Mouse (Mus musculus): ENCODE results near the gene Paf1. TPM values are rescaled to one million over a fixed set of nuclear protein-coding genes. Genes with fewer than 3 reads are reported as not detected.

The Paf1 gene
- polyA plus RNA-seq (2016; fragmentation: Nextera tagmentation; extraction: Ambion mirVana) = 84.6 and 86.2 TPM in 2 replicates

DNA sequence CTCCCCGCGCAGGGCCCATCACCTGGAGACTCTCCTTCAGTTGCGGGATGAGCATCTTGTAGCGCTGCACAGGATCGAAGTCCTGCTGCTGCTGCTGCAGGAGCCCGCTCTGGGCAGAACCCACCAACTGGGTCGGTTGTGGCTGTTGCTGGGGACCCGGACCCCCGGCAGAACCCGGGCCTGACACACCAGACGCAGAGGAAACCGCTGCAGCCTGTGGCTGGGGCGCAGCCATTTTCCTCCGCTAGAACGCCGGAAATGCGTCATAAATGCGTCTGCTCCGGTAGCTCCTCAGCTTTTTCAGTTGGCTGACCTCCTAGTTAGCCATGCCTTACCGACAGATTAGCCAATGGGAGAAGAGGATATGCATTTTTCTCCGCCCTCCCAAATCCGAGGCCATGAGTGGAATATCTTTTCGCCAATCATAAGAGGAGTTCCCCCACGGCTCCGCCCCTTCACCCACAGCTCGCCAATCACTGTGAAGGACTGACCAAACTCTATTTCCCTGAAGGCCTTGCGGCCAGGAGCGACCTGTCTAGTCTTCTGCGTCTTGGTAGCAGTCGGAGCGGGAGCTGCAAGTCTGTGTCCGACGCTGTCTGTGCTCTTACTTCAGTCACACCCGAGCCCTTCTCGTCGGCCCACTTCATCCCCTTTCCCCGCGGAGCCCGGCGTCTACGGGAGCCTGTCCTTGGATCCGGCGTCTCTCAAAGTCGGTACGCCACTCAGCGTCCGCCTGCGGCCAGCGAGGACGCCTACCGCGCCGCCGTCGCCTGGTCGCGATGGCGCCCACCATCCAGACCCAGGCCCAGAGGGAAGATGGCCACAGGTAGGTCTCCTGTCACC lies at the start of gene Paf1, which contains the start of gene Med29:
Paf1 (plus strand) TSS at position 523 of the 843 bp plus-strand sequence.
Med29 (minus strand) TSS at position 280 of the 843 bp plus-strand sequence.
- H3K27ac ChIP-seq = peak within 1 kb of the TSS; percentile 76
- peaks cover 60% of the 10 kb centered on the region for H3K36me3 ChIP-seq (replicated peaks)
- H3K27me3 ChIP-seq = no peaks in the 10 kb centered on the region
- peak within 1 kb of the TSS; percentile 99 for H3K4me2 ChIP-seq
- peak; percentile 98 for ATAC-seq (ENCODE audit: low FRiP score)
- peaks cover 22% of the 10 kb centered on the region for H3K4me1 ChIP-seq
- H3K9me3 ChIP-seq = no peaks in the 10 kb centered on the region
- peak within 1 kb of the TSS; percentile 90 for H3K4me3 ChIP-seq (replicated peaks)
- under 1% methylated on average over 58 of the region's 58 CpGs for WGBS
- peak within 1 kb of the TSS; percentile 86 for H3K9ac ChIP-seq

DNA sequence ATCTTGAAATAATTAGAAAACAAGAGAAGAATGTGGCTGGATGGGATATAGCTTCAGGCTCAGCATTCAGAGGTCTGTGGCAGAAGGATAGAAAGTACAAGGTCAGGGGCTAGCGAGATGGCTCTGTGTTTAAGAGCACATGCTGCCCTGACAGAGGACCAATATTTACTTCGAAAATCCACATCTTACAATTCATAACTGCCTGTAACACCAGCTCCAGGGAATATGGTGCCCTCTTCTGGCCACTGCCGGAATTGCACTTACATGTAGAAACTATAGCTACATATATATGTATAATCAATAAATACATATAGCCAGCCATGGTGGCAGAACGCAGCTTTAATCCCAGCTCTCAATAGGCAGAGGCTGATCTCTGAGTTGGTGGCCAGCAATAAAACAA lies 48.1 kb upstream of the Paf1 start:
- 9% methylated on average over 4 of the region's 4 CpGs for WGBS
- Histone ChIP-seq H3K4me1 (peaks cover 6% of the 10 kb centered on the region), H3K9ac (no peak overlapping the region), H3K4me3 (replicated peaks) (no peak overlapping the region), H3K27me3 (peaks cover 10% of the 10 kb centered on the region; the same call in 1 of the 2 replicates), H3K4me2 (no peak overlapping the region), H3K9me3 (no peaks in the 10 kb centered on the region), H3K36me3 (replicated peaks) (no peaks in the 10 kb centered on the region), H3K27ac (no peak overlapping the region)
- ATAC-seq (ENCODE audit: low FRiP score) = no peak; the same call in 1 of the 2 replicates

DNA sequence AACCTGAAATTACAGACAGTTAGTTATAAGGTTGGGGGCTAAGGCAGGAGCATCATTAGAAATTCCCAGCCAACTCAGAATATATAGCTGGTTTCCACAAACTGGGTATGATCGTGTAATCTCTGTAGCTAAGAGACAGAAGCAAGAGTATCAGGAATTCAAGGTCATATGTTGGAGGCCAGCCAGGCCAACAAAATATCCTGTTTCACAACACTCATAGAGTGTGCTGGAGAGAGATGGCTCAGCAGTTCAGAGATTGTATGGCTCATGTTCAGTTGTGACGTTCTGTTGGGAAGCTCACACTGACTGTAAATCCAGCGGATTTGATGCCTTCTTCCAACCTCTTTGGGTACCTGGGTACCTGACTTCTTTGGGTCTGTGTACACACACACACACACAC lies 45.0 kb upstream of the Paf1 start:
- no peaks in the 10 kb centered on the region for H3K9me3 ChIP-seq
- WGBS = 85% methylated on average over 3 of the region's 3 CpGs
- ATAC-seq (ENCODE audit: low FRiP score) = no peak
- H3K4me2 ChIP-seq = no peak overlapping the region
- no peaks in the 10 kb centered on the region for H3K27me3 ChIP-seq
- peaks cover 23% of the 10 kb centered on the region for H3K4me1 ChIP-seq
- no peak overlapping the region for H3K4me3 ChIP-seq (replicated peaks)
- H3K36me3 ChIP-seq (replicated peaks) = peaks cover 8% of the 10 kb centered on the region
- H3K9ac ChIP-seq = peak overlapping the region; percentile 29; the same call in 1 of the 2 replicates
- H3K27ac ChIP-seq = no peak overlapping the region

DNA sequence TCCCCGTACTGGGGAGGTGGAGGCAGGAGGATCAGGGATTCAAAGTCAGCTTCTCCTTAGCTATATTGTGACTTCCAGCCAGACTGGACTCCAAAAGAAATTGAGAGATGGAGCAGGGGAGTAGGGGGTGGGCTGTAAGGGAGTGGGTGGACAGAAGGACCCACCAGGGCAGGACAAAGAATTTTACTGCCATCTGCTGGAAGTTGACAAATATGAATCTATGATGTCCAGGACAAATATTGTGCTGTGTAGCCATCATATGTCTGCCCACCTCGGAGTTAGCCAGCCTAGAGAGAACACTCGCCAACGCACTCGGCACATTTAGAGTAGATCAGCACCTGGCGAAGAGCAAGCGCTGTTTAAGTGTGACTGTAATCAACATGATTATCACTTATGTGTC lies 44.1 kb upstream of the Paf1 start:
- Histone ChIP-seq H3K4me1 (peaks cover 23% of the 10 kb centered on the region), H3K4me2 (no peak overlapping the region), H3K9me3 (no peaks in the 10 kb centered on the region), H3K4me3 (replicated peaks) (no peak overlapping the region; the same call in 1 of the 2 replicates), H3K9ac (no peak overlapping the region), H3K27ac (no peak overlapping the region), H3K27me3 (no peaks in the 10 kb centered on the region), H3K36me3 (replicated peaks) (peaks cover 16% of the 10 kb centered on the region)
- ATAC-seq (ENCODE audit: low FRiP score) = no peak
- WGBS = 90% methylated on average over 7 of the region's 7 CpGs

DNA sequence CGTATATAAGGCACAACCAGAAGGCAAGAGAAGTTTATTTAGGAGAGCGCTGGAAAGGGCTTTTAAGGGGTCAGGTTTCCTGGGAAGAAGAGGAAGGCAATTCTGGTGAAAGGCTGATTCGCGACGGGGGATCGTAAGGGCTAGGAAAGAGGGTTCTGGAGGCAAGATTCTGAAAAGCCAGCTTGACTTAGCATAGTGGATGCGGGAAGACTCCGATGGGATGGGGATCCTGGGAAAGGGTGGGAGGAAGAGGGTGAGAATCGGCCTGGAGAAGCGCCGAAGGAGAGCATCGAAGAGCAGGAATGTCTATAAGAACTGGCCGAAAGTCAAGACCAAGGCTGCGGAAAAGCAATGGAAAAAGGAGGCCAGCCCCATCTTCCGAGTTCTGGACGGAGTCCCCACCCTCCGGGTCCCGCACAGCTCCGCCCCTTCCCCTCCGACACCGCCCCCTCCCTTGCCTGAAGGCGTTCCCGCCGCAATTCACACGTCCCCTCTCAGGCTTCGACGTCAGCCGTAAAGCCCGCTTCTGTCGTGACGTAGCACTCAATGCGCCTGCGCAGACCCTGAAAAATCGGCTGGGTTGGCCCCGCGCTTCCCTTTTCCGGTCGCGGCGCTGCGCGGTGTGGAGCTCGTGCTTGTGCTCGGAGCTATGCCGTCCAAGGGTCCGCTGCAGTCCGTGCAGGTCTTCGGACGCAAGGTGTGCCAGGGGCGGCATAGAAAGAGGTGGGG lies 42.4 kb upstream of the Paf1 start, which contains the start of gene Rps16:
Rps16 (plus strand) TSS at position 498 of the 729 bp plus-strand sequence.
- WGBS = under 1% methylated on average over 50 of the region's 50 CpGs
- Histone ChIP-seq H3K27me3 (no peaks in the 10 kb centered on the region), H3K4me2 (peak within 1 kb of the TSS; percentile 86), H3K36me3 (replicated peaks) (peaks cover 33% of the 10 kb centered on the region), H3K27ac (peak within 1 kb of the TSS; percentile 83), H3K9ac (peak within 1 kb of the TSS; percentile 96), H3K4me3 (replicated peaks) (peak within 1 kb of the TSS; percentile 92), H3K9me3 (no peaks in the 10 kb centered on the region), H3K4me1 (peaks cover 20% of the 10 kb centered on the region)
- ATAC-seq (ENCODE audit: low FRiP score) = peak; percentile 91

DNA sequence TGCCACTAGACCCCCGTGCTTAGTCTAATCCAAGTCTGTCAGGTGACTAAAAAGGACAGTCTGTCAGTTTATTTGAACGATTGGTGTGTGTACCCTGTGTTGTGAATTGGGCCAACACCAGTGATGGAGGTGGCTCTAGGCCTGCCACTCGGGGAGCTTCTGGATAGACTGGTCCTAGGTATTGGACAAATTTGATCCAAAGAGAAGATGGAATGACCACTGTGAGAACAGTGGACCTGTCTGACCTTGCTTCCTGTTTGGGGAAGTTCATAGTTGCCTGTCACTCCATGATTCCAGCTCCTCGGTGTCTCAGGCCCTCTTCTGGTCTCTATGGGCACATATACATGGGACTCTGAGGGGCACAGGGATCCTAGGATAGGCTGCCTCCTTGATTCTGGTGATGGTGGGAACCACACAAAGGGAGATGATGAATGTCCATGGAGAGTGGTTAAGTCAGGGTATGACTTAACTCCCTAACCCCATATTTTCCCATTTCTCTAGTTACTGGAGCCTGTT lies 41.0 kb upstream of the Paf1 start:
- Histone ChIP-seq H3K27me3 (no peaks in the 10 kb centered on the region), H3K4me1 (peaks cover 20% of the 10 kb centered on the region), H3K27ac (no peak overlapping the region), H3K4me3 (replicated peaks) (peak overlapping the region; percentile 92), H3K36me3 (replicated peaks) (peaks cover 34% of the 10 kb centered on the region), H3K9ac (peak overlapping the region; percentile 96), H3K9me3 (no peaks in the 10 kb centered on the region), H3K4me2 (peak overlapping the region; percentile 86)
- ATAC-seq (ENCODE audit: low FRiP score) = no peak
- WGBS = 49% methylated on average over 4 of the region's 4 CpGs

DNA sequence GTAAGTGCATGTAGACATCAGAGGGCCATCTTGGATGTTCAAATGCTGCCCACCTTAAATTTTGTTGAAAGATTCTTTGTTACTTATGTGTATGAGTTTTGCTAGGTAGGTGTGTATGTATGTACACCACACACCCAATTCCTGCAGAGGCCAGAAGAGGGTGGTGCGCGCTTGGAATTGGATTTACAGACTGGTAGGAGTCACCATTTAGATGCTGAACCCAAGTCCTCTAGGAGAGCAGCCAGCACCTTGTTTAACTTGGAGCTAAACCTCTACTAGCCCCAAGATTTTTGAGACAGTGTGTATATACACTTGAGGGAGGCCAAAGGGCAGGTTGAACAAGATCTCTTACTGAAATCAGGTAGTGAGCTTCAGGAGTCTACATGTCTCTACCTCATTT lies 39.5 kb upstream of the Paf1 start:
- no peak overlapping the region for H3K27ac ChIP-seq
- no peaks in the 10 kb centered on the region for H3K9me3 ChIP-seq
- ATAC-seq (ENCODE audit: low FRiP score) = no peak
- peaks cover 34% of the 10 kb centered on the region for H3K36me3 ChIP-seq (replicated peaks)
- H3K27me3 ChIP-seq = no peaks in the 10 kb centered on the region
- 95% methylated on average over 2 of the region's 2 CpGs for WGBS
- peaks cover 35% of the 10 kb centered on the region for H3K4me1 ChIP-seq
- H3K4me3 ChIP-seq (replicated peaks) = no peak overlapping the region
- no peak overlapping the region for H3K4me2 ChIP-seq
- H3K9ac ChIP-seq = no peak overlapping the region

DNA sequence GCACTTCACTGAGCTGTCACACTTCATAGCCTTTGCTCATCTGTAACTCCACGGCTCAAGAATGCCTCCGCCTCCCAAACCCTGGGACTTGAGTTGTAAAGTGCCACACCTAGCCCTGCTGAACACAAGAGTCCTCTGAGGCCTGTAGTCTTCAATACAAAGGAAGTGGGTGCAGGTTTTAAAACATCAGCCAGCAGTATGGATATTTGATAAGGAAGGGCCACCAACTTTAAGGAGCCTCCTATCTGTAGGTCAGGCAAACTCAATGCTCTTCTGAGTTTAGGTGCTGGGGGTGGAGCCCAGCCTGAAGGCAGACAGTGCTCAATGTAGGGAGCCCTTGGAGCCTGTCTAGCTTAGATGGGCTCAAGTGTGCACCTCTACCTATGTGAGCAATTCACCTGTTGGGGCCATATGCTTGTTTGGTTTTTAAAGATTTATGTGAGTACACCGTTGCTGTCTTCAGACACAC lies 38.6 kb upstream of the Paf1 start:
- Histone ChIP-seq H3K4me3 (replicated peaks) (no peak overlapping the region), H3K4me2 (no peak overlapping the region), H3K9ac (no peak overlapping the region), H3K36me3 (replicated peaks) (peaks cover 39% of the 10 kb centered on the region), H3K27me3 (no peaks in the 10 kb centered on the region), H3K9me3 (no peaks in the 10 kb centered on the region), H3K27ac (no peak overlapping the region), H3K4me1 (peaks cover 42% of the 10 kb centered on the region)
- no peak for ATAC-seq (ENCODE audit: low FRiP score)
- 93% methylated on average over 3 of the region's 3 CpGs for WGBS

DNA sequence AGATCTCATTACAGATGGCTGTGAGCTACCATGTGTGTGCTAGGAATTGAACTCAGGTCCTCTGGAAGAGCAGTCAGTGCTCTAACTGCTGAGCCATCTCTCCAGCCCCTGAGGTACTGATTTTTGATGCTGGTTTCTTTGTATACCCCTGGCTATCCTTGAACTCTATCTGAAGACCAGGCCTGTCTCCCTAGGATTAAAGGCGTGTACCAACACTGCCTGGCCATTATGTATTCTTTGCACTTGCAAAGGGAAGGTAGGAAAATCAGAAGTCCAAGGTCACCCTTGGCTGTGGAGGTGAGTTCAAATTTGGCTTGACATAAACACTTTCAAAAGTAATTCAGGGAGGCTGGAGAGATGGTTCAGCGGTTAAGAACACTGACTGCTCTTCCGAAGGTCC lies 38.2 kb upstream of the Paf1 start:
- Histone ChIP-seq H3K4me2 (no peak overlapping the region), H3K4me3 (replicated peaks) (no peak overlapping the region), H3K9ac (no peak overlapping the region), H3K4me1 (peaks cover 40% of the 10 kb centered on the region), H3K9me3 (no peaks in the 10 kb centered on the region), H3K27ac (no peak overlapping the region), H3K36me3 (replicated peaks) (peaks cover 43% of the 10 kb centered on the region), H3K27me3 (no peaks in the 10 kb centered on the region)
- WGBS = 93% methylated on average over 3 of the region's 3 CpGs
- ATAC-seq (ENCODE audit: low FRiP score) = no peak

DNA sequence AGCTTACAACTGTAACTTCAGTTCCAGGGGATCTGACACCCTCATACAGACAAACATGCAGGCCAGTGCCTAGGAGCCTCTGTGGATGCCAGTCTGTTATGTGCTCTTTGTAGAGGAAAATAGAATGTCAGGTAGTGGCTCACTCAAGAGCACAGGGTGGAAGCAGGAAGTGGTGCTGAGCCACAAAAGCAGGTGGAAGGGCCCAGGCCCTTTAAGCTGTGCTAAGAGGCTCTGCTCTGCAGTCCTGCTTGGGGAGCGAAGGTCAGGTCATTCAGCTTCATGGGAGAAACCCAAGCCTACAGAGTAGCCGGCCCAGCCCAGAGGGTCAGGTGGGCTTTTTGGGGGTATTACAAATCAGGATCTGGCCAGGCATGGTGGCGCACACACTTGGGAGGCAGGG lies 37.5 kb upstream of the Paf1 start:
- ATAC-seq (ENCODE audit: low FRiP score) = no peak
- 90% methylated on average over 3 of the region's 3 CpGs for WGBS

DNA sequence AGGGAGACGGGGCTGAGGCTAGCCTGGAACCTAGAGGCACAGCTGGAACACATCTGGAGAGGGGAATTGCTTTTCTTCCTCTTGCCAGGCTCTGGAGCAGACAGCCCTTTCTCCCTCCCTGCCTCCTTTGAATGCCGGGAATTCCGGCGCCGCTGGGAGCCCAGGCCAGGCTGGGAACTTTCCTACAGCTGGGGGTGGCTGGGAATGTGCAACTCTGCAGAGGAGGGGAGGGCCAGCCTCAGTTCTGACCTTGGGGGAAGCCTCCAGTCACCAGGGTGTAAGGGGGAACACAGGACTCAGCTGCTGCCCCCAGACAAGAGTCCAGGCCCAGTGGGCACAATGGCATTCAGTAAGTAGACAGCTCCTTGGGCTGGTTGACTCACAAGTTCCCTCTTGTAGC lies 35.8 kb upstream of the Paf1 start:
- Histone ChIP-seq H3K9me3 (no peaks in the 10 kb centered on the region), H3K4me2 (no peak overlapping the region), H3K4me3 (replicated peaks) (no peak overlapping the region), H3K27me3 (no peaks in the 10 kb centered on the region), H3K4me1 (peaks cover 24% of the 10 kb centered on the region), H3K27ac (peak overlapping the region; percentile 68), H3K9ac (no peak overlapping the region), H3K36me3 (replicated peaks) (peaks cover 63% of the 10 kb centered on the region)
- 3% methylated on average over 5 of the region's 5 CpGs for WGBS
- ATAC-seq (ENCODE audit: low FRiP score) = peak; percentile 28; the same call in 1 of the 2 replicates

More for the DNA sequence above, 37.5 kb upstream of the Paf1 start:
- Histone ChIP-seq H3K4me1 (peaks cover 33% of the 10 kb centered on the region), H3K4me2 (no peak overlapping the region), H3K27ac (no peak overlapping the region), H3K27me3 (no peaks in the 10 kb centered on the region), H3K9me3 (no peaks in the 10 kb centered on the region), H3K36me3 (replicated peaks) (peaks cover 50% of the 10 kb centered on the region), H3K4me3 (replicated peaks) (no peak overlapping the region), H3K9ac (no peak overlapping the region)

DNA sequence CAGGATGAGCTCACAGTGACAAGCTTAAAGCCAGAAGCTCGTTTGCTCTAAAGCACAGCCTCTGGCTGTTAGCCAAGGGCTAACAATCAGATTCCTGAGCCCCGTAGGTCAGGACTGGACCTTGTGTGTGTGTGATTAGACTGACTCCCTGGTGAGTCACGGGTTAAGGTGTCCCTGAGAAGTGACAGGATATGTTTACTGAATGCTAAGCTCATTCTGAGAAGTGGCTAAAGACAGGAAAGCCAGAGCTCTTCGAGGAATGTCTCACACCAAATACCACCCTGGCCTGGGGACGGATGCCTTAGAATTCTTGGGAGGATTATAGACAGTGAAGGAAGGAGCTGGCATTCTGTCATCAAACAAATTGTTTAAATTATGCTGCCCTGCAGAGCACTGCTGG lies 34.8 kb upstream of the Paf1 start:
- Histone ChIP-seq H3K4me1 (peaks cover 22% of the 10 kb centered on the region), H3K9ac (peak overlapping the region; percentile 25; the same call in 1 of the 2 replicates), H3K9me3 (no peaks in the 10 kb centered on the region), H3K27ac (peak overlapping the region; percentile 68), H3K27me3 (no peaks in the 10 kb centered on the region), H3K4me2 (peak overlapping the region; percentile 2; the same call in 1 of the 2 replicates), H3K36me3 (replicated peaks) (peaks cover 66% of the 10 kb centered on the region), H3K4me3 (replicated peaks) (no peak overlapping the region)
- WGBS = 0% methylated on average over 5 of the region's 5 CpGs
- ATAC-seq (ENCODE audit: low FRiP score) = peak; percentile 34; the same call in 1 of the 2 replicates
